Mouse (Mus musculus) spleen, adult 18-20 months (tissue): ENCODE results near the gene Polr3g.
"Not testable (repeated sequence)": the region's sequence is repeated elsewhere in the genome, so short reads cannot be mapped to it uniquely, and the experiment has no call there.

Experiments
- DNase-seq, 2 experiments: peaks; one replicate each; pipeline ENCODE4 v3.0.0; 2022; ENCODE audit warnings: mixed read lengths in 2 of 2

Gene Polr3g

GRCm38 (mm10) chr13:81628631-81629190, 82.1 kb downstream of the Polr3g start:
- no peak for DNase-seq

DNA sequence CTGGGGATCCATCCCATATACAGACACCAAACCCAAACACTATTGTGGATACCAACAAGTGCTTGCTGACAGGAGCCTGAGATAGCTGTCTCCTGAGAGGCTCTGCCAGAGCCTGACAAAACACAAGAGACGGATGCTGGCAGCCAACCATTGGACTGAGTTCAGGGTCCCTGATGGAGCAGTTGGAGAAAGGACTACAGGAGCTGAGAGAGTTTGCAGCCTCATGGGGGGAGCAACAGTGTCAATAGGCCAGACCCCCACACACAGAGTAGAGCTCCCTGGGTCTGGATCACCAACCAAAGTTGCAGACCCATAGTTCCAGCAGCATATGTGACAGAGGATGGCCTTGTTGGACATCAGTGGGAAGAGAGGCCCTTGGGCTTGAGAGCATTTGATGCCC, 83.0 kb downstream of the Polr3g start:
- DNase-seq = not testable (repeated sequence)
